Comparison of ENCODE assay signal across 8 mouse cellular contexts in genomic region chr17:56131814-56132213, GRCm38 (mm10). TPM values are rescaled to one million over a fixed set of nuclear protein-coding genes. Genes with fewer than 3 reads are reported as not detected.
DNase-seq lines count a peak whose midpoint lies in the region; ATAC-seq and TF ChIP-seq lines count a peak whose summit lies in the region.
"Had no signal": no experiment of that assay in that cellular context is flagged by ENCODE, and none has a peak within 500 bp of the region (broad histone marks: within the 10 kb centered on the region; RNA-seq: fewer than 3 reads in every experiment).

No protein-coding gene starts in this region.

- H3K79me2 ChIP-seq in MEL (ENCODE audit: control insufficient read depth, insufficient read depth, low read length, poor library complexity), result no peaks in the 10 kb centered on the region

- peak; percentile 89 to 97 (median 91) for TF ChIP-seq CTCF in MEL (IDR thresholded peaks at IDR 0.05 in 2 of 3, conservative IDR thresholded peaks at IDR 0.05 in 1 of 3; ENCODE audit: control insufficient read depth in 1 of 3, insufficient read depth in 1 of 3, low read depth in 2 of 3, low read length in 3 of 3, poor library complexity in 1 of 3, severe bottlenecking in 1 of 3)

- H3K9me3 ChIP-seq in MEL (replicated peaks; ENCODE audit: insufficient read depth, low read length), result no peaks in the 10 kb centered on the region
- no peaks in the 10 kb centered on the region for H3K9me3 ChIP-seq in forebrain, embryonic 15.5 days
- no peaks in the 10 kb centered on the region for H3K9me3 ChIP-seq in limb, embryonic 15.5 days

- DNase-seq in left cerebral cortex, postnatal 4 days, result peak; percentile 71
- no peak for DNase-seq in left cerebral cortex, adult 11 months (ENCODE audit: low spot score)
- DNase-seq in MEL (ENCODE audit: low read depth, low spot score), result peak; percentile 86
- peak; percentile 54 for DNase-seq in c-Kit-negative CD71-positive TER-119-positive erythroid progenitor cells, embryonic 14.5 days (ENCODE audit: low read depth, low spot score)
- DNase-seq in spleen, adult 12 weeks (ENCODE audit: low spot score), result peak; percentile 64

- TF ChIP-seq EP300 in MEL (IDR thresholded peaks at IDR 0.05; ENCODE audit: low read depth in 1 of 2, low read length in 2 of 2), result no peak

- intact Hi-C loops in left cerebral cortex, postnatal 4 days (cut with DNase I), result no loop called here

- no peak overlapping the region for H3K4me2 ChIP-seq in forebrain, embryonic 15.5 days (replicated peaks)
- no peak overlapping the region for H3K4me2 ChIP-seq in limb, embryonic 15.5 days

- H3K36me3 ChIP-seq in MEL (ENCODE audit: control insufficient read depth in 1 of 2, insufficient read depth in 2 of 2, low read length in 2 of 2), result peaks cover 0 to 2% of the 10 kb centered on the region in 2 experiments; a peak in 1 of 4 replicates
- H3K36me3 ChIP-seq in forebrain, embryonic 15.5 days, result peaks cover 36% of the 10 kb centered on the region
- no peaks in the 10 kb centered on the region for H3K36me3 ChIP-seq in limb, embryonic 15.5 days

- peak; percentile 35; the same call in 1 of the 2 replicates for ATAC-seq in forebrain, embryonic 15.5 days (replicated peaks)
- no peak for ATAC-seq in limb, embryonic 15.5 days (ENCODE audit: insufficient number of reproducible peaks, low FRiP score, low TSS enrichment, low read depth)

- no peak overlapping the region for H3K27ac ChIP-seq in MEL (ENCODE audit: control insufficient read depth, low read depth, low read length)
- H3K27ac ChIP-seq in forebrain, embryonic 15.5 days (replicated peaks), result no peak overlapping the region
- 0 out of 2 replicates have a peak overlapping the region, but pooled peaks have one; percentile 11 for H3K27ac ChIP-seq in limb, embryonic 15.5 days

- peak; percentile 29 for TF ChIP-seq RAD21 in MEL (IDR thresholded peaks at IDR 0.05; ENCODE audit: low read depth, low read length)

- TF ChIP-seq POLR2A in MEL (IDR thresholded peaks at IDR 0.05; ENCODE audit: control insufficient read depth in 1 of 2, insufficient read depth in 1 of 2, low read depth in 1 of 2, low read length in 2 of 2, poor library complexity in 1 of 2), result no peak

- peaks cover 0 to 3% of the 10 kb centered on the region in 2 experiments; a peak in 2 of 4 replicates for H3K4me1 ChIP-seq in MEL (ENCODE audit: control insufficient read depth in 1 of 2, insufficient read depth in 2 of 2, low read length in 2 of 2)
- H3K4me1 ChIP-seq in forebrain, embryonic 15.5 days, result peaks cover 19% of the 10 kb centered on the region
- H3K4me1 ChIP-seq in limb, embryonic 15.5 days, result peaks cover 21% of the 10 kb centered on the region

- no peaks in the 10 kb centered on the region for H3K27me3 ChIP-seq in MEL (ENCODE audit: control insufficient read depth in 1 of 2, insufficient read depth in 2 of 2, low read length in 2 of 2)
- H3K27me3 ChIP-seq in forebrain, embryonic 15.5 days, result no peaks in the 10 kb centered on the region
- H3K27me3 ChIP-seq in limb, embryonic 15.5 days, result peaks cover 13% of the 10 kb centered on the region

- no peak overlapping the region for H3K9ac ChIP-seq in MEL (ENCODE audit: control insufficient read depth, low read depth, low read length, poor library complexity, severe bottlenecking)
- H3K9ac ChIP-seq in forebrain, embryonic 15.5 days (replicated peaks), result no peak overlapping the region
- no peak overlapping the region for H3K9ac ChIP-seq in limb, embryonic 15.5 days

- H3K4me3 ChIP-seq in MEL (ENCODE audit: control insufficient read depth in 1 of 2, insufficient read depth in 1 of 2, low read depth in 2 of 2, low read length in 2 of 2), result no peak overlapping the region
- H3K4me3 ChIP-seq in forebrain, embryonic 15.5 days, result no peak overlapping the region
- H3K4me3 ChIP-seq in limb, embryonic 15.5 days, result no peak overlapping the region
- H3K4me3 ChIP-seq: myocyte had no signal

- 38% methylated on average over 7 of the region's 7 CpGs for WGBS in forebrain, embryonic 15.5 days
- 42% methylated on average over 7 of the region's 7 CpGs for WGBS in limb, embryonic 15.5 days

TF ChIP-seq in MEL, 35 proteins besides CTCF, POLR2A, EP300 and RAD21:
- TF ChIP-seq TAL1 (IDR thresholded peaks at IDR 0.05; ENCODE audit: low read length), result no peak
- no peak for TF ChIP-seq CHD1 (IDR thresholded peaks at IDR 0.05; ENCODE audit: low read depth, low read length)
- TF ChIP-seq SMC3 (IDR thresholded peaks at IDR 0.05; ENCODE audit: low read depth, low read length), result peak; percentile 77
- TF ChIP-seq ZKSCAN1 (IDR thresholded peaks at IDR 0.05; ENCODE audit: low read depth, low read length), result no peak

RNA-seq across cellular contexts. Expression of gene Sema6b, which starts 8.3 kb away (rescaled TPM):
- 10 to 100 TPM; 91.1 to 95.7 TPM for total RNA-seq in left cerebral cortex, postnatal 4 days (2021)
- 7.0 and 7.7 TPM in 2 replicates for total RNA-seq in MEL (2012; rRNA removed)
- 10 to 100 TPM in 1 of 2 experiments, not detected in 1; 16.8 TPM for polyA plus RNA-seq in MEL (2012; ENCODE audit: insufficient read depth in 1 of 2, insufficient read length in 2 of 2, low read depth in 1 of 2, low replicate concordance in 2 of 2, missing spikeins in 1 of 2)
- polyA plus RNA-seq in forebrain, embryonic 15.5 days (2015; fragmentation: Nextera tagmentation; extraction: Ambion mirVana), result 13.6 and 14.2 TPM in 2 replicates
- polyA plus RNA-seq in limb, embryonic 15.5 days (2015; fragmentation: Nextera tagmentation; extraction: Ambion mirVana), result 2.3 and 3.3 TPM in 2 replicates

RNA-seq across cellular contexts. Expression of gene Lrg1, which starts 10.0 kb away (rescaled TPM):
- not detected for total RNA-seq in left cerebral cortex, postnatal 4 days (2021)
- not detected in 2 replicates for total RNA-seq in MEL (2012; rRNA removed)
- not detected for polyA plus RNA-seq in MEL (2012; ENCODE audit: insufficient read depth in 1 of 2, insufficient read length in 2 of 2, low read depth in 1 of 2, low replicate concordance in 2 of 2, missing spikeins in 1 of 2)
- 0.13 and 0.19 TPM in 2 replicates for polyA plus RNA-seq in forebrain, embryonic 15.5 days (2015; fragmentation: Nextera tagmentation; extraction: Ambion mirVana)
- 0.55 and 1.7 TPM in 2 replicates for polyA plus RNA-seq in limb, embryonic 15.5 days (2015; fragmentation: Nextera tagmentation; extraction: Ambion mirVana)

RNA-seq across cellular contexts. Expression of gene Plin5, which starts 14.4 kb away (rescaled TPM):
- total RNA-seq in left cerebral cortex, postnatal 4 days (2021), result 1 to 10 TPM; 1.2 to 1.9 TPM
- not detected in 2 replicates for total RNA-seq in MEL (2012; rRNA removed)
- polyA plus RNA-seq in MEL (2012; ENCODE audit: insufficient read depth in 1 of 2, insufficient read length in 2 of 2, low read depth in 1 of 2, low replicate concordance in 2 of 2, missing spikeins in 1 of 2), result not detected
- polyA plus RNA-seq in forebrain, embryonic 15.5 days (2015; fragmentation: Nextera tagmentation; extraction: Ambion mirVana), result 0.69 and 0.74 TPM in 2 replicates
- 0.12 and 0.60 TPM in 2 replicates for polyA plus RNA-seq in limb, embryonic 15.5 days (2015; fragmentation: Nextera tagmentation; extraction: Ambion mirVana)

RNA-seq across cellular contexts. Expression of gene Plin4, which starts 22.2 kb away (rescaled TPM):
- total RNA-seq in left cerebral cortex, postnatal 4 days (2021), result under 1 TPM; 0.20 to 0.24 TPM
- total RNA-seq in MEL (2012; rRNA removed), result 0.08 and 0.10 TPM in 2 replicates
- polyA plus RNA-seq in MEL (2012; ENCODE audit: insufficient read depth in 1 of 2, insufficient read length in 2 of 2, low read depth in 1 of 2, low replicate concordance in 2 of 2, missing spikeins in 1 of 2), result under 1 TPM in 1 of 2 experiments, not detected in 1; 0.07 TPM
- polyA plus RNA-seq in forebrain, embryonic 15.5 days (2015; fragmentation: Nextera tagmentation; extraction: Ambion mirVana), result 0.11 TPM in 2 replicates
- polyA plus RNA-seq in limb, embryonic 15.5 days (2015; fragmentation: Nextera tagmentation; extraction: Ambion mirVana), result 0.03 and 0.11 TPM in 2 replicates

RNA-seq across cellular contexts. Expression of gene Tnfaip8l1, which starts 30.5 kb away (rescaled TPM):
- total RNA-seq in left cerebral cortex, postnatal 4 days (2021), result 10 to 100 TPM; 11.1 TPM
- total RNA-seq in MEL (2012; rRNA removed), result 3.4 and 4.0 TPM in 2 replicates
- 1 to 10 TPM in 1 of 2 experiments, not detected in 1; 5.5 TPM for polyA plus RNA-seq in MEL (2012; ENCODE audit: insufficient read depth in 1 of 2, insufficient read length in 2 of 2, low read depth in 1 of 2, low replicate concordance in 2 of 2, missing spikeins in 1 of 2)
- polyA plus RNA-seq in forebrain, embryonic 15.5 days (2015; fragmentation: Nextera tagmentation; extraction: Ambion mirVana), result 9.0 and 10.0 TPM in 2 replicates
- polyA plus RNA-seq in limb, embryonic 15.5 days (2015; fragmentation: Nextera tagmentation; extraction: Ambion mirVana), result 11.3 and 13.1 TPM in 2 replicates
